Mouse (Mus musculus): ENCODE data around the gene Gas2l3. TPM values are rescaled to one million over a fixed set of nuclear protein-coding genes. Genes with fewer than 3 reads are reported as not detected.

Gas2l3 gene
- total RNA-seq, 2 experiments from 2014 or later, result 4.4 to 5.3 TPM

GRCm38 (mm10) chr10:89395823-89396222, 47.9 kb downstream of the Gas2l3 start:
- peak; percentile 63 to 72 for DNase-seq

- no peak for DNase-seq
These were observed 48.4 kb downstream of the Gas2l3 start for GRCm38 (mm10) chr10:89395321-89395720.

- peak; percentile 29 to 50 for DNase-seq
These were observed 51.1 kb downstream of the Gas2l3 start for GRCm38 (mm10) chr10:89392687-89393086.

- no peak for DNase-seq
These were observed 52.1 kb downstream of the Gas2l3 start for GRCm38 (mm10) chr10:89391571-89392163.

GRCm38 (mm10) chr10:89386461-89386860, 57.3 kb downstream of the Gas2l3 start:
- no peak for DNase-seq

- peak; percentile 84 to 85 for DNase-seq
These were observed 60.3 kb downstream of the Gas2l3 start for GRCm38 (mm10) chr10:89383462-89383861.

GRCm38 (mm10) chr10:89377750-89378149, 66.0 kb downstream of the Gas2l3 start:
- DNase-seq, result no peak

- DNase-seq, result no peak
These were observed 73.7 kb downstream of the Gas2l3 start for GRCm38 (mm10) chr10:89370051-89370450.

- DNase-seq, result no peak
These were observed 84.8 kb downstream of the Gas2l3 start for GRCm38 (mm10) chr10:89358933-89359332.

Other genes starting within 250 kb of the Gas2l3 start
- under 1 TPM; 0.36 TPM for gene Ano4, start 99.2 kb downstream of the Gas2l3 start, total RNA-seq (2021)
- 10 to 100 TPM; 16.8 to 27.6 TPM for gene Nr1h4, start 89.6 kb upstream of the Gas2l3 start, total RNA-seq (2021)
- gene Slc17a8, start 177.3 kb upstream of the Gas2l3 start, total RNA-seq (2021), result under 1 TPM in 1 of 2 experiments, not detected in 1; 0.07 TPM
- gene Scyl2, start 242.3 kb upstream of the Gas2l3 start, total RNA-seq (2021), result 10 to 100 TPM; 43.8 to 47.6 TPM